16 mouse cellular contexts compared by ENCODE assay signal in the genomic region with DNA sequence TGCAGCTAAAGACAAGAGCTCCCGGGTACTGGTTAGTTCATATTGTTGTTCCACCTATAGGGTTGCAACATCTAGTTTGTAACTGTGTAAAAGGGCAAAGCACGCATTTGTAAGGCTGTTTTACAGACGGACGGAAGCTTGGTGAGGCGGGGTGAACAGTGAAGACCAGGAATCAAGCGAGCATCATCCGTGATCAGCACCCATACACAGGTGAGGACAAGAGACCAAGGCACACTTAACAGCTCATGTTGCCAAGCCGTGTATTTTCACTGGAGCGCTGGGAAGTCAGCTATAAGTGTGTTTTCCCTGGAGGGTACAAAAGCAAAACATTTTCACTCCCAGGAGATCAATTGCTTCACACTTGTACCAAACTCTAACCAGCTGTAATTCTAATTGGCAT.
"Had no signal": no experiment of that assay in that cellular context is flagged by ENCODE, and none has a peak within 500 bp of the region (broad histone marks: within the 10 kb centered on the region; RNA-seq: fewer than 3 reads in every experiment).

No protein-coding gene starts in this region.

- ATAC-seq: intestine, postnatal 0 days; lung, postnatal 0 days had no signal

- DNase-seq: kidney, adult 2 months; kidney, postnatal 25 days; layer of hippocampus, adult 9-11 months; liver, embryonic 13.5 days; lung, embryonic 14.5 days; retina, postnatal 1 day; right cerebral cortex, postnatal 25 days; spleen, adult 18-20 months; thymus, postnatal 25 days had no signal

- H3K27ac ChIP-seq: kidney, postnatal 0 days; liver, embryonic 13.5 days; stomach, embryonic 15.5 days had no signal

- H3K36me3 ChIP-seq: stomach, embryonic 15.5 days had no signal

- H3K27me3 ChIP-seq: liver, embryonic 13.5 days; megakaryocyte, embryonic 14.5 days; stomach, embryonic 15.5 days had no signal

- H3K4me1 ChIP-seq: liver, embryonic 13.5 days; megakaryocyte, embryonic 14.5 days; stomach, embryonic 15.5 days had no signal

- H3K9me3 ChIP-seq: liver, embryonic 13.5 days; megakaryocyte, embryonic 14.5 days; stomach, embryonic 15.5 days had no signal

- H3K4me3 ChIP-seq: layer of hippocampus, adult 2 months; liver, embryonic 13.5 days; megakaryocyte, embryonic 14.5 days; stomach, embryonic 15.5 days had no signal

- H3K4me2 ChIP-seq: liver, embryonic 13.5 days; lung, embryonic 14.5 days; midbrain, embryonic 11.5 days; stomach, embryonic 15.5 days had no signal

- H3K9ac ChIP-seq: liver, embryonic 13.5 days; lung, embryonic 14.5 days; stomach, embryonic 15.5 days had no signal
